Mouse (Mus musculus): Measurements from ENCODE around the gene Gm20388. TPM values are rescaled to one million over a fixed set of nuclear protein-coding genes. Genes with fewer than 3 reads are reported as not detected.

Gene Gm20388
- total RNA-seq, 1 experiment from 2014 or later, result 18.4 TPM

- no peak for ATAC-seq (replicated peaks in 1 of 2; ENCODE audit: insufficient read depth in 1 of 2, low FRiP score in 2 of 2, low TSS enrichment in 1 of 2, low read depth in 1 of 2, poor library complexity in 2 of 2, severe bottlenecking in 2 of 2)
These were observed 507.5 kb downstream of the Gm20388 start for GRCm38 (mm10) chr8:120418188-120418587.

GRCm38 (mm10) chr8:120419675-120420074, 509.0 kb downstream of the Gm20388 start:
- no peak for ATAC-seq (replicated peaks in 1 of 2; ENCODE audit: insufficient read depth in 1 of 2, low FRiP score in 2 of 2, low TSS enrichment in 1 of 2, low read depth in 1 of 2, poor library complexity in 2 of 2, severe bottlenecking in 2 of 2)

GRCm38 (mm10) chr8:120420226-120420625, 509.6 kb downstream of the Gm20388 start:
- no peak for ATAC-seq (replicated peaks in 1 of 2; ENCODE audit: insufficient read depth in 1 of 2, low FRiP score in 2 of 2, low TSS enrichment in 1 of 2, low read depth in 1 of 2, poor library complexity in 2 of 2, severe bottlenecking in 2 of 2)

- ATAC-seq (replicated peaks in 1 of 2; ENCODE audit: insufficient read depth in 1 of 2, low FRiP score in 2 of 2, low TSS enrichment in 1 of 2, low read depth in 1 of 2, poor library complexity in 2 of 2, severe bottlenecking in 2 of 2), result no peak
These were observed 511.0 kb downstream of the Gm20388 start for GRCm38 (mm10) chr8:120421638-120422037.

GRCm38 (mm10) chr8:120422236-120422635, 511.6 kb downstream of the Gm20388 start:
- ATAC-seq (replicated peaks in 1 of 2; ENCODE audit: insufficient read depth in 1 of 2, low FRiP score in 2 of 2, low TSS enrichment in 1 of 2, low read depth in 1 of 2, poor library complexity in 2 of 2, severe bottlenecking in 2 of 2), result no peak

GRCm38 (mm10) chr8:120423576-120423975, 512.9 kb downstream of the Gm20388 start:
- ATAC-seq (replicated peaks in 1 of 2; ENCODE audit: insufficient read depth in 1 of 2, low FRiP score in 2 of 2, low TSS enrichment in 1 of 2, low read depth in 1 of 2, poor library complexity in 2 of 2, severe bottlenecking in 2 of 2), result no peak

- no peak for ATAC-seq (replicated peaks in 1 of 2; ENCODE audit: insufficient read depth in 1 of 2, low FRiP score in 2 of 2, low TSS enrichment in 1 of 2, low read depth in 1 of 2, poor library complexity in 2 of 2, severe bottlenecking in 2 of 2)
These were observed 514.2 kb downstream of the Gm20388 start for GRCm38 (mm10) chr8:120424829-120425198.

GRCm38 (mm10) chr8:120425199-120425941, 514.7 kb downstream of the Gm20388 start:
- no peak for ATAC-seq (replicated peaks in 1 of 2; ENCODE audit: insufficient read depth in 1 of 2, low FRiP score in 2 of 2, low TSS enrichment in 1 of 2, low read depth in 1 of 2, poor library complexity in 2 of 2, severe bottlenecking in 2 of 2)

GRCm38 (mm10) chr8:120426105-120426504, 515.5 kb downstream of the Gm20388 start:
- ATAC-seq (replicated peaks in 1 of 2; ENCODE audit: insufficient read depth in 1 of 2, low FRiP score in 2 of 2, low TSS enrichment in 1 of 2, low read depth in 1 of 2, poor library complexity in 2 of 2, severe bottlenecking in 2 of 2), result no peak

GRCm38 (mm10) chr8:120426622-120427385, 516.2 kb downstream of the Gm20388 start:
- peak; percentile 30 to 46; a peak in 3 of 4 replicates for ATAC-seq (replicated peaks in 1 of 2; ENCODE audit: insufficient read depth in 1 of 2, low FRiP score in 2 of 2, low TSS enrichment in 1 of 2, low read depth in 1 of 2, poor library complexity in 2 of 2, severe bottlenecking in 2 of 2)

- ATAC-seq (replicated peaks in 1 of 2; ENCODE audit: insufficient read depth in 1 of 2, low FRiP score in 2 of 2, low TSS enrichment in 1 of 2, low read depth in 1 of 2, poor library complexity in 2 of 2, severe bottlenecking in 2 of 2), result no peak
These were observed 517.9 kb downstream of the Gm20388 start for GRCm38 (mm10) chr8:120428492-120428891.

- no peak for ATAC-seq (replicated peaks in 1 of 2; ENCODE audit: insufficient read depth in 1 of 2, low FRiP score in 2 of 2, low TSS enrichment in 1 of 2, low read depth in 1 of 2, poor library complexity in 2 of 2, severe bottlenecking in 2 of 2)
These were observed 518.5 kb downstream of the Gm20388 start for GRCm38 (mm10) chr8:120429116-120429515.

- no peak for ATAC-seq (replicated peaks in 1 of 2; ENCODE audit: insufficient read depth in 1 of 2, low FRiP score in 2 of 2, low TSS enrichment in 1 of 2, low read depth in 1 of 2, poor library complexity in 2 of 2, severe bottlenecking in 2 of 2)
These were observed 520.4 kb downstream of the Gm20388 start for GRCm38 (mm10) chr8:120431042-120431441.

GRCm38 (mm10) chr8:120432438-120432837, 521.8 kb downstream of the Gm20388 start:
- no peak for ATAC-seq (replicated peaks in 1 of 2; ENCODE audit: insufficient read depth in 1 of 2, low FRiP score in 2 of 2, low TSS enrichment in 1 of 2, low read depth in 1 of 2, poor library complexity in 2 of 2, severe bottlenecking in 2 of 2)

- ATAC-seq (replicated peaks in 1 of 2; ENCODE audit: insufficient read depth in 1 of 2, low FRiP score in 2 of 2, low TSS enrichment in 1 of 2, low read depth in 1 of 2, poor library complexity in 2 of 2, severe bottlenecking in 2 of 2), result no peak
These were observed 522.5 kb downstream of the Gm20388 start for GRCm38 (mm10) chr8:120433143-120433542.

- ATAC-seq (replicated peaks in 1 of 2; ENCODE audit: insufficient read depth in 1 of 2, low FRiP score in 2 of 2, low TSS enrichment in 1 of 2, low read depth in 1 of 2, poor library complexity in 2 of 2, severe bottlenecking in 2 of 2), result no peak
These were observed 523.1 kb downstream of the Gm20388 start for GRCm38 (mm10) chr8:120433734-120434133.

GRCm38 (mm10) chr8:120435781-120436180, 525.1 kb downstream of the Gm20388 start:
- no peak for ATAC-seq (replicated peaks in 1 of 2; ENCODE audit: insufficient read depth in 1 of 2, low FRiP score in 2 of 2, low TSS enrichment in 1 of 2, low read depth in 1 of 2, poor library complexity in 2 of 2, severe bottlenecking in 2 of 2)

GRCm38 (mm10) chr8:120436491-120437030, 525.9 kb downstream of the Gm20388 start:
- ATAC-seq (replicated peaks in 1 of 2; ENCODE audit: insufficient read depth in 1 of 2, low FRiP score in 2 of 2, low TSS enrichment in 1 of 2, low read depth in 1 of 2, poor library complexity in 2 of 2, severe bottlenecking in 2 of 2), result peak; percentile 35 to 36; a peak in 3 of 4 replicates
